Mouse (Mus musculus) heart, embryonic 12.5 days (tissue): ENCODE data around the gene Itga11. TPM values are rescaled to one million over a fixed set of nuclear protein-coding genes. Genes with fewer than 3 reads are reported as not detected.
A peak's percentile ranks its signal among the peaks of the same experiment; 100 is the strongest.
"Not testable (repeated sequence)": the region's sequence is repeated elsewhere in the genome, so short reads cannot be mapped to it uniquely, and the experiment has no call there.

Experiments
- ATAC-seq: fragments of 200-750 bp; cut with Nextera tagmentation; 2 replicates; pipeline ENCODE4 v1.8.0; 2017; ENCODE audit warnings: moderate TSS enrichment, moderate library complexity; ENCODE audit not compliant: insufficient number of reproducible peaks, low FRiP score
- H3K27ac ChIP-seq: fragments of 300-500 bp; sonication (generic); 2 replicates; pipeline ENCODE4 v1.5.1; 2016; ENCODE audit warnings: mild to moderate bottlenecking, moderate library complexity; ENCODE audit not compliant: poor library complexity, severe bottlenecking
- H3K27me3 ChIP-seq: fragments of 300-500 bp; sonication (generic); replicated peaks from 2 replicates; pipeline ENCODE4 v1.6.1; 2016; ENCODE audit warnings: mild to moderate bottlenecking, moderate library complexity
- H3K36me3 ChIP-seq: fragments of 300-500 bp; sonication (generic); 2 replicates; pipeline ENCODE4 v1.6.1; 2016; ENCODE audit warnings: mild to moderate bottlenecking, moderate library complexity
- H3K4me1 ChIP-seq: fragments of 300-500 bp; sonication (generic); replicated peaks from 2 replicates; pipeline ENCODE4 v1.6.1; 2016; ENCODE audit warnings: mild to moderate bottlenecking
- H3K4me2 ChIP-seq: fragments of 300-500 bp; sonication (generic); 2 replicates; pipeline ENCODE4 v1.6.1; 2016; ENCODE audit warnings: mild to moderate bottlenecking, moderate library complexity
- H3K4me3 ChIP-seq: fragments of 300-500 bp; sonication (generic); 2 replicates; pipeline ENCODE4 v1.5.1; 2016; ENCODE audit warnings: mild to moderate bottlenecking
- H3K9ac ChIP-seq: fragments of 300-500 bp; sonication (generic); 2 replicates; pipeline ENCODE4 v1.6.1; 2016; ENCODE audit warnings: mild to moderate bottlenecking, moderate library complexity
- H3K9me3 ChIP-seq: fragments of 300-500 bp; sonication (generic); replicated peaks from 2 replicates; pipeline ENCODE4 v1.6.1; 2016; ENCODE audit warnings: mild to moderate bottlenecking, moderate library complexity
- WGBS: fragments of 180-500 bp; shearing (Covaris S2); methylation state at CpG from one replicate; pipeline ENCODE4 v1.1.7; 2016; 5-methylcytosine and 5-hydroxymethylcytosine counted together
- polyA plus RNA-seq: library from polyadenylated mRNA; unstranded; fragments of >200 nt; fragmentation: Nextera tagmentation; extraction: Ambion mirVana; gene quantifications from 2 replicates; pipeline ENCODE4 v1.2.1, GENCODE M21; 2016

Itga11 gene
- polyA plus RNA-seq, 1 experiment from 2014 or later, result 1.00 TPM

- H3K9ac ChIP-seq, result no peak overlapping the region
- WGBS, result 74% methylated on average over 5 of the region's 5 CpGs
These were observed 109.1 kb downstream of the Itga11 start for GRCm38 (mm10) chr9:62786721-62787120.

GRCm38 (mm10) chr9:62789856-62790255 is 112.2 kb downstream of the Itga11 start:
- H3K27ac ChIP-seq, result no peak overlapping the region
- WGBS, result 87% methylated on average over 12 of the region's 12 CpGs

More at GRCm38 (mm10) chr9:62786721-62787120, 109.1 kb downstream of the Itga11 start:
- H3K27me3 ChIP-seq, result no peaks in the 10 kb centered on the region
- no peak overlapping the region for H3K4me2 ChIP-seq
- H3K9me3 ChIP-seq, result no peaks in the 10 kb centered on the region
- no peak for ATAC-seq
- peaks cover 11% of the 10 kb centered on the region for H3K4me1 ChIP-seq
- peaks cover 7% of the 10 kb centered on the region; the same call in 1 of the 2 replicates for H3K36me3 ChIP-seq
- no peak overlapping the region for H3K27ac ChIP-seq
- no peak overlapping the region for H3K4me3 ChIP-seq

GRCm38 (mm10) chr9:62799218-62799617 is 121.6 kb downstream of the Itga11 start:
- H3K27ac ChIP-seq, ATAC-seq, H3K4me3 ChIP-seq, H3K9ac ChIP-seq, H3K9me3 ChIP-seq, H3K4me2 ChIP-seq, H3K27me3 ChIP-seq: not testable (repeated sequence)
- WGBS, result 93% methylated on average over 2 of the region's 2 CpGs
- peaks cover 36% of the 10 kb centered on the region for H3K36me3 ChIP-seq
- peaks cover 14% of the 10 kb centered on the region; the same call in 1 of the 2 replicates for H3K4me1 ChIP-seq

More at GRCm38 (mm10) chr9:62789856-62790255, 112.2 kb downstream of the Itga11 start:
- no peak for ATAC-seq
- no peaks in the 10 kb centered on the region for H3K4me1 ChIP-seq
- no peaks in the 10 kb centered on the region for H3K9me3 ChIP-seq
- H3K9ac ChIP-seq, result no peak overlapping the region
- H3K4me3 ChIP-seq, result no peak overlapping the region
- H3K27me3 ChIP-seq, result no peaks in the 10 kb centered on the region
- peaks cover 11% of the 10 kb centered on the region for H3K36me3 ChIP-seq
- no peak overlapping the region for H3K4me2 ChIP-seq

- Histone ChIP-seq H3K9ac (peak overlapping the region; percentile 96), H3K4me1 (peaks cover 21% of the 10 kb centered on the region), H3K36me3 (no peaks in the 10 kb centered on the region), H3K4me3 (peak overlapping the region; percentile 96), H3K27me3 (no peaks in the 10 kb centered on the region), H3K9me3 (no peaks in the 10 kb centered on the region), H3K4me2 (peak overlapping the region; percentile 98), H3K27ac (no peak overlapping the region)
- WGBS, result 16% methylated on average over 8 of the region's 8 CpGs
- ATAC-seq, result no peak
These were observed 132.5 kb downstream of the Itga11 start for GRCm38 (mm10) chr9:62810095-62810494.

- Histone ChIP-seq H3K4me1 (peaks cover 21% of the 10 kb centered on the region), H3K9ac (peak overlapping the region; percentile 96), H3K27me3 (no peaks in the 10 kb centered on the region), H3K9me3 (no peaks in the 10 kb centered on the region), H3K36me3 (no peaks in the 10 kb centered on the region), H3K4me3 (peak overlapping the region; percentile 96), H3K27ac (peak overlapping the region; percentile 90), H3K4me2 (peak overlapping the region; percentile 98)
- WGBS, result 0% methylated on average over 58 of the region's 58 CpGs
- peak; percentile 54 for ATAC-seq
These were observed 133.2 kb downstream of the Itga11 start for GRCm38 (mm10) chr9:62810543-62811515.

- peaks cover 27% of the 10 kb centered on the region for H3K4me1 ChIP-seq
- no peaks in the 10 kb centered on the region for H3K9me3 ChIP-seq
- peak within 1 kb of the TSS; percentile 90 for H3K27ac ChIP-seq
- H3K36me3 ChIP-seq, result no peaks in the 10 kb centered on the region
- no peaks in the 10 kb centered on the region for H3K27me3 ChIP-seq
- peak within 1 kb of the TSS; percentile 98 for H3K4me2 ChIP-seq
- under 1% methylated on average over 62 of the region's 68 CpGs for WGBS
- ATAC-seq, result peak; percentile 91
- H3K4me3 ChIP-seq, result peak within 1 kb of the TSS; percentile 96
- H3K9ac ChIP-seq, result peak within 1 kb of the TSS; percentile 96
These were observed 134.0 kb downstream of the Itga11 start, which contains the start of gene Fem1b for GRCm38 (mm10) chr9:62811516-62812121. Fem1b (minus strand) TSS chr9:62811934.

- H3K36me3 ChIP-seq, result no peaks in the 10 kb centered on the region
- H3K4me1 ChIP-seq, result peaks cover 35% of the 10 kb centered on the region
- H3K27me3 ChIP-seq, result no peaks in the 10 kb centered on the region
- peak overlapping the region; percentile 98 for H3K4me2 ChIP-seq
- no peaks in the 10 kb centered on the region for H3K9me3 ChIP-seq
- ATAC-seq, result no peak
- peak overlapping the region; percentile 96 for H3K9ac ChIP-seq
- WGBS, result 13% methylated on average over 14 of the region's 14 CpGs
- peak overlapping the region; percentile 96 for H3K4me3 ChIP-seq
- peak overlapping the region; percentile 90 for H3K27ac ChIP-seq
These were observed 134.8 kb downstream of the Itga11 start for GRCm38 (mm10) chr9:62812216-62813049.

GRCm38 (mm10) chr9:62814751-62815150 is 137.1 kb downstream of the Itga11 start:
- Histone ChIP-seq H3K9me3 (no peaks in the 10 kb centered on the region), H3K4me1 (peaks cover 33% of the 10 kb centered on the region), H3K27ac (no peak overlapping the region), H3K4me2 (no peak overlapping the region), H3K9ac (no peak overlapping the region), H3K36me3 (no peaks in the 10 kb centered on the region), H3K27me3 (no peaks in the 10 kb centered on the region), H3K4me3 (no peak overlapping the region)
- WGBS, result 74% methylated on average over 2 of the region's 2 CpGs
- ATAC-seq, result no peak

- 56% methylated on average over 9 of the region's 9 CpGs for WGBS
- H3K4me3 ChIP-seq, result no peak overlapping the region
- peaks cover 33% of the 10 kb centered on the region for H3K4me1 ChIP-seq
- H3K36me3 ChIP-seq, result no peaks in the 10 kb centered on the region
- peak overlapping the region; percentile 35; the same call in 1 of the 2 replicates for H3K27ac ChIP-seq
- peak overlapping the region; percentile 20 for H3K4me2 ChIP-seq
- no peak overlapping the region for H3K9ac ChIP-seq
- no peaks in the 10 kb centered on the region; the same call in 1 of the 2 replicates for H3K9me3 ChIP-seq
- H3K27me3 ChIP-seq, result no peaks in the 10 kb centered on the region
- ATAC-seq, result no peak
These were observed 138.9 kb downstream of the Itga11 start for GRCm38 (mm10) chr9:62816323-62817098.

GRCm38 (mm10) chr9:62817099-62817571 is 139.5 kb downstream of the Itga11 start:
- H3K27me3 ChIP-seq, result no peaks in the 10 kb centered on the region
- ATAC-seq, result no peak
- H3K4me2 ChIP-seq, result peak overlapping the region; percentile 20
- no peak overlapping the region for H3K9ac ChIP-seq
- 43% methylated on average over 12 of the region's 12 CpGs for WGBS
- peak overlapping the region; percentile 41 for H3K27ac ChIP-seq
- no peaks in the 10 kb centered on the region for H3K36me3 ChIP-seq
- peaks cover 31% of the 10 kb centered on the region for H3K4me1 ChIP-seq
- H3K4me3 ChIP-seq, result no peak overlapping the region
- no peaks in the 10 kb centered on the region; the same call in 1 of the 2 replicates for H3K9me3 ChIP-seq
